Mouse (Mus musculus) testis, adult 2 months (tissue): ENCODE data around the gene Rnf5.

Source experiments
- CTCF ChIP-seq: fragments of 200-500 bp; IDR thresholded peaks from 2 replicates; pipeline ENCODE4 v1.5.1; 2012; ENCODE audit warnings: low read depth, mild to moderate bottlenecking, inconsistent platforms, low read length, moderate library complexity; ENCODE audit not compliant: control insufficient read depth, insufficient read depth, insufficient replicate concordance
- POLR2A ChIP-seq: fragments of 200-500 bp; IDR thresholded peaks from 2 replicates; pipeline ENCODE4 v1.6.1; 2012; ENCODE audit warnings: low read depth, mild to moderate bottlenecking, inconsistent platforms, low read length, moderate library complexity; ENCODE audit not compliant: control insufficient read depth

DNA sequence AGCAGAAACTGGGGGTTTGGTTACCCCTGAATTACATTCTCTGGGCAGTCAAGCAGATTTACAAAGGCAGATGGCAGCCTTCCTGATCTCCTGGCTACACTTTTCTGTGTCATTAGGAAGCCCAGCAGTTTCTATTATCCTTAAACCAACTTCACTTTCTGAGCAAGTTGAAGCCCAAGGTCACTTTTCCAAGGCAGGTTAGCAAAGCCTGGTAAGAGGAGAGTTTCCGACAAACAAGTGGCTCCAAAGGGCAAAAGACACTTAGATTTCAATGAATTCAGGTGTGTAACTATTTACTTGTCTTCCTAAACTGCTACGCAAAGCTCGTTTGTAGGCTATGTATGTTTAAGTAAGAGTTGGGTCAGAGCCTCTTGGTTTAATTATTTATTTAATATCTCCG, 39.9 kb upstream of the Rnf5 start:
- TF ChIP-seq POLR2A (no peak), CTCF (no peak)
